Mouse (Mus musculus) liver, embryonic 14.5 days (tissue): ENCODE results near the gene Kcna10. TPM values are rescaled to one million over a fixed set of nuclear protein-coding genes. Genes with fewer than 3 reads are reported as not detected.
A peak's percentile ranks its signal among the peaks of the same experiment; 100 is the strongest.

Experiments used
- ATAC-seq: fragments of 200-750 bp; cut with Nextera tagmentation; 2 replicates; pipeline ENCODE4 v1.8.0; 2017; ENCODE audit warnings: moderate number of reproducible peaks, mild to moderate bottlenecking, moderate library complexity; ENCODE audit not compliant: insufficient read depth
- DNase-seq, 3 experiments: peaks; one replicate each; pipeline ENCODE4 v3.0.0-alpha.2; 2012 to 2013; ENCODE audit warnings: low read depth in 3 of 3, low spot score in 3 of 3
- H3K27ac ChIP-seq: fragments of 300-500 bp; sonication (generic); 2 replicates; pipeline ENCODE4 v1.5.1; 2014; ENCODE audit warnings: moderate library complexity, mild to moderate bottlenecking, control low read depth, inconsistent platforms
- H3K27me3 ChIP-seq: fragments of 300-500 bp; sonication (generic); 2 replicates; pipeline ENCODE4 v1.6.1; 2014; ENCODE audit warnings: mild to moderate bottlenecking, low read length, moderate library complexity; ENCODE audit not compliant: control insufficient read depth, insufficient read depth
- H3K36me3 ChIP-seq: fragments of 300-500 bp; sonication (generic); replicated peaks from 2 replicates; pipeline ENCODE4 v1.6.1; 2014; ENCODE audit warnings: low read depth; ENCODE audit not compliant: control insufficient read depth, insufficient read depth
- H3K4me1 ChIP-seq, 2 experiments: fragments of 200-500 bp in 1 of 2; fragments of 300-500 bp in 1 of 2; sonication (generic) in 1 of 2; replicated peaks; 2 replicates each; pipeline ENCODE4 v1.6.1; 2012 to 2014; ENCODE audit warnings: antibody characterized with exemption in 1 of 2, inconsistent platforms in 1 of 2, low read length in 1 of 2; ENCODE audit not compliant: control insufficient read depth in 2 of 2, insufficient read depth in 2 of 2
- H3K4me2 ChIP-seq: fragments of 300-500 bp; sonication (generic); 2 replicates; pipeline ENCODE4 v1.6.1; 2014; ENCODE audit warnings: low read depth, mild to moderate bottlenecking, control low read depth, moderate library complexity
- H3K4me3 ChIP-seq, 2 experiments: fragments of 200-500 bp in 1 of 2; fragments of 300-500 bp in 1 of 2; sonication (generic) in 1 of 2; 2 replicates each; pipeline ENCODE4 v1.5.1; 2012 to 2014; ENCODE audit warnings: low read depth in 2 of 2, low read length in 2 of 2, mild to moderate bottlenecking in 2 of 2, control low read depth in 1 of 2, inconsistent platforms in 1 of 2, moderate library complexity in 1 of 2; ENCODE audit not compliant: insufficient read depth in 1 of 2
- H3K9ac ChIP-seq: fragments of 300-500 bp; sonication (generic); replicated peaks from 2 replicates; pipeline ENCODE4 v1.6.1; 2014; ENCODE audit warnings: mild to moderate bottlenecking, control low read depth, moderate library complexity
- H3K9me3 ChIP-seq: fragments of 300-500 bp; sonication (generic); 2 replicates; pipeline ENCODE4 v1.6.1; 2016; ENCODE audit warnings: low read length, mixed read lengths; ENCODE audit not compliant: control insufficient read depth
- CTCF ChIP-seq: IDR thresholded peaks from 2 replicates; pipeline ENCODE4 v1.5.1; 2016; ENCODE audit warnings: antibody characterized with exemption, low read depth, control low read depth
- EP300 ChIP-seq: IDR thresholded peaks from 2 replicates; pipeline ENCODE4 v1.6.1; 2016; ENCODE audit warnings: antibody characterized with exemption, low read depth
- WGBS: fragments of 180-500 bp; shearing (Covaris S2); extraction: QIAGEN DNeasy Blood & Tissue Kit; methylation state at CpG from one replicate; pipeline ENCODE4 v1.1.7; 2014; ENCODE audit not compliant: insufficient replicate concordance; 5-methylcytosine and 5-hydroxymethylcytosine counted together
- polyA plus RNA-seq, 2 experiments: library from polyadenylated mRNA; depleted of rRNA in 1 of 2; stranded (reverse) in 1 of 2; unstranded in 1 of 2; fragments of >200 nt; fragmentation: Nextera tagmentation in 1 of 2; extraction: Ambion mirVana in 1 of 2; gene quantifications; 2 replicates each; pipeline versions ENCODE4 v1.2.1 to v1.2.3; 2012 to 2014

Gene Kcna10
- polyA plus RNA-seq, 2 experiments = not detected

DNA sequence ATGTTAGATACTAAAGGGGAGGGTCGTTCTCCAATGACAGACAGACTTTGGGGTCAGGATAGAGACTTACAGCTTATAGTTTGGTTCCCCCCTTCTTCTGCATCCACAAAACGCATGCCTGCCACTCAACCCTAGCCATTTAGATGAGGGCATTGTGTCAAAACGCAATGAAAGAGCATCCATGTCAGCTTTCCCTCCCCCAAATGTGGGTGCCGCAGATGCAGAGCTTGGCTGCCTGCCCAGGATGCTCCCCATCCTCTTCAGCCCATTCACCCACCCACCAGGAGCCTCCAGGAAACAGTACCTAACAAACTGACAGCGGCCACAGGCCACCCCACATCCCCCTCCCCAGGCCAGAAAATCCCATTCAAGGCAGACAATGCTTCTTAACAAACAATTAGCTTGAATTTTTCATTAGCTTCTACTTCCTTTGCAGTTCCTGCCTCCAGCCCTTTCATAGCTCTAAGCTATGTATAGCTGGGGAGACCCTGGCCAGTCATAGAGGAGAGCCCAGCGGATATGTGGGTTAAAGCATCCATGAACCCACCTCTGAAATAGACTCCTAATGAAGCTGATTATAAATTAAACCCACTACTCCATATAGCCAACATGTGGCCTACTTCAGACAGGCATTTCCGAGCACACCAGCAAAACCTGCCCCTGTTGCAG lies 31.9 kb upstream of the Kcna10 start:
- TF ChIP-seq EP300 (no peak), CTCF (no peak)
- no peak for ATAC-seq
- no peak for DNase-seq
- Histone ChIP-seq H3K4me2 (no peak overlapping the region), H3K4me1 (no peaks in the 10 kb centered on the region), H3K36me3 (no peaks in the 10 kb centered on the region), H3K27me3 (no peaks in the 10 kb centered on the region), H3K4me3 (no peak overlapping the region), H3K9ac (no peak overlapping the region), H3K9me3 (no peaks in the 10 kb centered on the region), H3K27ac (no peak overlapping the region)
- WGBS = 33% methylated on average over 7 of the region's 7 CpGs

DNA sequence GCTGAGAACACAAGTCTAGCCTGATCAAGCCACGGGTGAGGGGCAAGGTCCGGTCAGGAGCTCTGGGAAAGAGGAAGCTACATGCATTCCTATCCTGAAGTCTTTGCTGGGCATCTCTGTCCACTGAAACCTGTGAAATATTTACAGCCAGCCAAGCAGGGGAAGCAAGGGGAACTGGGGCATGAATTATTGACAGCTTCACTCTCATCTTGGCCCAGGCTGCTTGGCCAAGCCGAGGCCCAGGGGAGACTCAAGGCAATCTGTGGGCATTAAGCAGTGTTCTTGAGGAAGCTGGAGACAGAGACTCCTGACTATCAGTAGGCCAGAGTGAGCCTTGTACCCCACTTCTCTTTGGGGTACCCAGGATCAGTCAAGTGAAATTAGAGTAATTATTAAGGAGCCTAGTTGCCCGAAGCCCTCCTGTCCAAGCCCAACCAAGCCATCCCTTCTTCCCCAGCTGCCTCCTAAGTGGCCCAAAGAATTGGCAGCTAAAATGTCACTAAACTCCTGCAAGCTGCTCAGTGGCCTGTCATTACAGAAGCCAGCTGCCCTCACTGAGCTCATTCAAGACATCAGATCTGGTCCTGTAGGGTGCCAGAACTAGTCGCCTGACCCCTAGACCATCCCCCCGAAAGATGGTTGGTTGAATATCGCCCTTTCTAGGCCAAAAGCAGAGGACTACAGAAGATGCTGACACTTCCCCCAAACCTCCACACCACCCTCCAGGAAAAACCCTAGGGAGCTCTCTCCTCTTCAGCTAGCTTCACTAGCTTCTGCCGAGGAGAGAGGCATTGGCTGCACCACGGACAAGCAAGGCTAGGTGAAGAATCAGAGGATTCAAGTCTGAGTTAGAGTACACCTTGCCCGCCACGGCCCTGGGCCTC lies 28.8 kb upstream of the Kcna10 start:
- Histone ChIP-seq H3K4me2 (no peak overlapping the region), H3K4me3 (no peak overlapping the region), H3K9ac (no peak overlapping the region), H3K36me3 (no peaks in the 10 kb centered on the region), H3K9me3 (no peaks in the 10 kb centered on the region), H3K27ac (no peak overlapping the region), H3K4me1 (no peaks in the 10 kb centered on the region), H3K27me3 (no peaks in the 10 kb centered on the region)
- 66% methylated on average over 11 of the region's 11 CpGs for WGBS
- DNase-seq (no peak), ATAC-seq (no peak)
- TF ChIP-seq CTCF (no peak), EP300 (no peak)

DNA sequence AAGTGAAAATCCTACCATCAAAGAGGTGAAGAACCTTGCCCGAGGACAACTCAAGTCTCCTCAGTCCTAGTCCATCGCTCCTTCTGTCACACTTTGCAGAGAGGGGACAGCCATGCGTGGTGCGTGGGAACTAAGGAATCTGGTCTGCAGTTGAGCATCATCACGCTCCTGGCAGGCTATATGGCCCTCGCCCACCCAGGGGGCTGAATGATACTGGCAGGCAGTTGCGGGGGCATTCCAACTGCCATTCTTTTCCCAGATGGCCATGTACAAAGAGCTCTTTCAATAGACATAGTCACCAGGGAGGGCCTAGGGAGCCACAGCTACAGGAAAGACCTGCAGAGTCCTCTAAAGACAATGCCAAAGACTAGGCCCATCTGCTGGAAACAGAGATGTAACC lies 24.0 kb upstream of the Kcna10 start:
- TF ChIP-seq CTCF (no peak), EP300 (no peak)
- Histone ChIP-seq H3K4me1 (no peaks in the 10 kb centered on the region), H3K9ac (no peak overlapping the region), H3K27ac (no peak overlapping the region), H3K36me3 (no peaks in the 10 kb centered on the region), H3K27me3 (no peaks in the 10 kb centered on the region; the same call in 1 of the 2 replicates), H3K4me3 (no peak overlapping the region), H3K9me3 (no peaks in the 10 kb centered on the region), H3K4me2 (no peak overlapping the region)
- no peak for DNase-seq
- WGBS = 62% methylated on average over 7 of the region's 7 CpGs
- no peak for ATAC-seq

DNA sequence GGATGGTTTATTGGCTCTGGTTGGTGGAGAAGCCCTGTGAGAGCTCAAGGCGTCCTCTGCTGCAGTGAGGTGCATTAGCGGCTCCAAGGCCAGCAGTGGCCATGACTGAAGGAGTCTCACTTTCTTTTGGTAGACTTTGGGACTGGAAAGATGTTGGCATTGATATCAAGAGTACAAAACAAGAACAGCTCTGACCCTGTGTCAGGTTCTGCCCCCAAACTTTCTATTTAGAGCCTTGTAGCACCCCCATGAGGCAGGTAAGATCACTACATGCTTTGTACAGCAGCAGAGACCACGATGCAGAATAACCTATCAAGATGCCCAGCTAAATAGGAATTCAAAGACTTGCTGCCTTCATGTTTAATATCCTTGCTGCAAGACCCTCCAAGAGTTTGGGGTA lies 23.4 kb upstream of the Kcna10 start:
- no peaks in the 10 kb centered on the region for H3K36me3 ChIP-seq
- H3K4me3 ChIP-seq = no peak overlapping the region
- WGBS = 50% methylated on average over 3 of the region's 3 CpGs
- no peak overlapping the region for H3K4me2 ChIP-seq
- H3K4me1 ChIP-seq = no peaks in the 10 kb centered on the region
- DNase-seq (no peak), ATAC-seq (no peak)
- H3K27ac ChIP-seq = no peak overlapping the region
- no peaks in the 10 kb centered on the region for H3K9me3 ChIP-seq
- H3K27me3 ChIP-seq = no peaks in the 10 kb centered on the region; the same call in 1 of the 2 replicates
- TF ChIP-seq EP300 = no peak
- TF ChIP-seq CTCF = no peak
- no peak overlapping the region for H3K9ac ChIP-seq

DNA sequence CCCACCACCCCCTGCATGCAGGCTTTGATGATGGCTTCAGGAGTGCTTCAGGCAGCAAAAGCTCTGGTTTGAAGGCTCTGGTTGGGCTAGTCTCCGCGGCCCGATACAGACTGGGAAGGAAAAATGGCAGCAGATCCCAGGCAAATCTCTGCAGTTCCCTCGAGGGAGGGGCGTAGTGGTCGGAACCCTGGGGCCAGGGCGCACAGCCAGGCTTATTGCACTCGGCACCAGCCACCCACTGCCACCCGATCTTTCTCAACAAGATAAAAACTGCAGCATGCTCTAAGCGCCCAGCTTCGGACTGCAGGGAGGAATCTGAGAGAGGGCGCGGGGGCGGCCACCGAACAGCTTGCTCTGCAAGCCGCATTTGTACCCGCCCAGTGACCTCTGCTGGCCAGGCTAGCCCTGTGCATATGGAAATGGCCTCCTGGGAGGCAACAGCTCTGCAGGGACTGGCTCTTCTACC lies 23.0 kb upstream of the Kcna10 start:
- Histone ChIP-seq H3K9me3 (no peaks in the 10 kb centered on the region), H3K36me3 (no peaks in the 10 kb centered on the region), H3K27ac (no peak overlapping the region), H3K9ac (no peak overlapping the region), H3K4me3 (no peak overlapping the region), H3K4me2 (no peak overlapping the region), H3K4me1 (no peaks in the 10 kb centered on the region), H3K27me3 (no peaks in the 10 kb centered on the region; the same call in 1 of the 2 replicates)
- DNase-seq (no peak), ATAC-seq (no peak)
- no peak for TF ChIP-seq EP300
- peak; percentile 35; the same call in 1 of the 2 replicates for TF ChIP-seq CTCF
- WGBS = 8% methylated on average over 17 of the region's 17 CpGs
